Comparison of ENCODE assay signal across 10 mouse cellular contexts in genomic region chr17:17409601-17410000, GRCm38 (mm10). TPM values are rescaled to one million over a fixed set of nuclear protein-coding genes. Genes with fewer than 3 reads are reported as not detected.
DNase-seq lines count a peak whose midpoint lies in the region; ATAC-seq lines count a peak whose summit lies in the region.
"Had no signal": no experiment of that assay in that cellular context is flagged by ENCODE, and none has a peak within 500 bp of the region (broad histone marks: within the 10 kb centered on the region; RNA-seq: fewer than 3 reads in every experiment).

No protein-coding gene starts in this region.

- H3K4me3 ChIP-seq in forebrain, embryonic 12.5 days (replicated peaks): no peak overlapping the region
- H3K4me3 ChIP-seq: embryonic facial prominence, embryonic 12.5 days had no signal

- peaks cover 34% of the 10 kb centered on the region for H3K4me1 ChIP-seq in forebrain, embryonic 12.5 days

- DNase-seq in left cerebral cortex, postnatal 14 days (ENCODE audit: low spot score in 2 of 2): peak; percentile 45 to 57
- DNase-seq in left cerebral cortex, adult 18-20 months (ENCODE audit: low spot score in 2 of 2): no peak
- DNase-seq in layer of hippocampus, postnatal 36 days: peak; percentile 18 to 31
- peak; percentile 61 for DNase-seq in retina, embryonic 14.5 days (ENCODE audit: low spot score)
- DNase-seq in ovary, postnatal 14 days (ENCODE audit: low spot score): no peak
- DNase-seq in adrenal gland, postnatal 36 days: no peak
- DNase-seq: heart, postnatal 10 days had no signal

- H3K36me3 ChIP-seq in forebrain, embryonic 12.5 days (replicated peaks): no peaks in the 10 kb centered on the region; the same call in 1 of the 2 replicates
- H3K36me3 ChIP-seq: embryonic facial prominence, embryonic 12.5 days had no signal

- H3K4me2 ChIP-seq in forebrain, embryonic 12.5 days: peak overlapping the region; percentile 34; the same call in 1 of the 2 replicates
- H3K4me2 ChIP-seq: embryonic facial prominence, embryonic 12.5 days had no signal

- H3K9me3 ChIP-seq in forebrain, embryonic 12.5 days: no peaks in the 10 kb centered on the region
- H3K9me3 ChIP-seq: embryonic facial prominence, embryonic 12.5 days had no signal

- peak; percentile 51; the same call in 1 of the 2 replicates for ATAC-seq in forebrain, embryonic 12.5 days (ENCODE audit: low FRiP score)

- no peaks in the 10 kb centered on the region for H3K27me3 ChIP-seq in forebrain, embryonic 12.5 days
- H3K27me3 ChIP-seq: embryonic facial prominence, embryonic 12.5 days had no signal

- WGBS in forebrain, embryonic 12.5 days: 0% methylated on average over 2 of the region's 2 CpGs

- H3K27ac ChIP-seq in forebrain, embryonic 12.5 days: peak overlapping the region; percentile 83
- H3K27ac ChIP-seq: embryonic facial prominence, embryonic 12.5 days; liver, embryonic 14.5 days had no signal

- no peak overlapping the region for H3K9ac ChIP-seq in forebrain, embryonic 12.5 days
- H3K9ac ChIP-seq: embryonic facial prominence, embryonic 12.5 days; liver, embryonic 14.5 days had no signal

- intact Hi-C loops in left cerebral cortex, postnatal 14 days (cut with DNase I): loop anchor here (5.0 kb wide), 1 partner anchor 38 kb away; no protein-coding TSS in a partner anchor

RNA-seq across cellular contexts. Expression of gene Lix1, which starts 7.1 kb away (rescaled TPM):
- total RNA-seq in left cerebral cortex, postnatal 14 days (2021): 10 to 100 TPM; 73.1 to 73.6 TPM
- total RNA-seq in left cerebral cortex, adult 18-20 months (2021): 10 to 100 TPM; 55.2 to 62.4 TPM
- 86.6 and 87.2 TPM in 2 replicates for polyA plus RNA-seq in forebrain, embryonic 12.5 days (2016; fragmentation: Nextera tagmentation; extraction: Ambion mirVana)
- total RNA-seq in layer of hippocampus, postnatal 36 days (2021): 10 to 100 TPM; 77.1 to 81.8 TPM
- 1 to 10 TPM; 7.4 to 9.2 TPM for total RNA-seq in adrenal gland, postnatal 36 days (2021)

RNA-seq across cellular contexts. Expression of gene Riok2, which starts 35.5 kb away (rescaled TPM):
- total RNA-seq in left cerebral cortex, postnatal 14 days (2021): 10 to 100 TPM; 14.6 to 17.2 TPM
- total RNA-seq in left cerebral cortex, adult 18-20 months (2021): 10 to 100 TPM; 17.6 to 18.2 TPM
- polyA plus RNA-seq in forebrain, embryonic 12.5 days (2016; fragmentation: Nextera tagmentation; extraction: Ambion mirVana): 31.5 and 31.9 TPM in 2 replicates
- 10 to 100 TPM; 18.8 to 20.1 TPM for total RNA-seq in layer of hippocampus, postnatal 36 days (2021)
- total RNA-seq in adrenal gland, postnatal 36 days (2021): 10 to 100 TPM; 32.4 to 41.6 TPM

Comparison
In these comparisons a context has a peak if more than half of its experiments do, and no peak if none do; other contexts are left out.
1. DNase-seq: peak in left cerebral cortex, postnatal 14 days (2 of 2), layer of hippocampus, postnatal 36 days (2 of 2) and retina, embryonic 14.5 days (single experiment); none in left cerebral cortex, adult 18-20 months (0 of 2), ovary, postnatal 14 days (single experiment) and adrenal gland, postnatal 36 days (0 of 2).
2. RNA of gene Lix1, which starts 7.1 kb away (total RNA-seq): 77.1 to 81.8 TPM in layer of hippocampus, postnatal 36 days, 73.1 to 73.6 TPM in left cerebral cortex, postnatal 14 days and 55.2 to 62.4 TPM in left cerebral cortex, adult 18-20 months; 7.4 to 9.2 TPM in adrenal gland, postnatal 36 days; every median in the first group is over 4 times any median in the second.